Mouse (Mus musculus) adrenal gland, postnatal 25 days (tissue): Measurements from ENCODE around the gene Trak1. TPM values are rescaled to one million over a fixed set of nuclear protein-coding genes. Genes with fewer than 3 reads are reported as not detected.
"Not testable (repeated sequence)": the region's sequence is repeated elsewhere in the genome, so short reads cannot be mapped to it uniquely, and the experiment has no call there.

Source experiments
- DNase-seq: peaks from one replicate; pipeline ENCODE4 v3.0.0; 2021; ENCODE audit warnings: mixed read lengths
- total RNA-seq: library from RNA; stranded (reverse); gene quantifications from 2 replicates; pipeline ENCODE4 v1.2.3, GENCODE M21; 2021

Trak1 gene
- total RNA-seq, 1 experiment from 2014 or later: 70.3 TPM

DNA sequence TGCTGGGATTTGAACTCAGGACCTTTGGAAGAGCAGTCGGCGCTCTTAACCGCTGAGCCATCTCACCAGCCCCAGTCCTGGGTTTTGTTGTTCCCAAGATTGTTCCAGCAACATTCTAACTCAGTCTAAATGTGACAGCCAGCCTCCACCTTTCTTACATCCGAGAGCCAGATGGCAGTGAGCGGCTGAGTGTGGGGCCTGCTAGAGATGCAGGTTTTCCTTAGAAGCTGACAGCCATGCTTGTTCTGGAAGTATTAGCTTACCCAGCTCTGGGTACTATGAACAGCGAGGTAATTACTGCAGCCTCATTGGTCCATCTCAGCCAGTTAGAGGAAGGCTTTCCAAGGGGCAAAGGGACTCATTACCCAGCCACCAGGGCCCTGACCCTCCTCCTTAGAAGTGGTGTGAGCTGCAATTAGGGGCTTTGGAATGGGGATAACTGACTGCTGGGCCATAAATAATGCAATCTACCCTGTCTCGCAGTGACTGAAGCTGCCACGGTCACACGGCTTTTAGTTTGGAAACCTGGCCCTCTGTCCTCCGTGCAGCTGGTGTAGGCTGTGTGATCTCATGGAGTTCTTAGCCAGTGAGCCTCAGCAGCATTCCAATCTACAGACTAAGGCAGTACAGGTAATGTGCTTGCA is 22.1 kb downstream of the Trak1 start:
- DNase-seq: no peak

DNA sequence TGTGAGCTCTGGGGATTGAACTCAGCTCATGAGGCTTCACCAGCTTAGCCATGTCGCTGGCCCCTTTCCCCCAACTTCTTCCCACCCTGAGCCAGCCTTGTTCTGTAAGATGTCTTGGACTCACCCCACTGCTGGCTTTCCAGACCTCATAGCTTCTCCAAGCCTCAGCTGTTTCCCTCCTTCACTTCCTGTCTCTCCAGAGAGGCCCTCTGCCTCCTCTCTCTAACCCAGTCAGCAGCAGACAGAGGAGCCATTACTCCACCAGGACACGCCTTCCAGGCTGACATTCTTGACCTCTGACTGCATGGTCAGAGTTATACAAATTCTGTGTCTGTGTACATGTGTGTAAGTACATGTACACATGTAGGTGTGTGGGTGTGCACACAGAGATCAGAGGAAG is 23.1 kb downstream of the Trak1 start:
- DNase-seq: no peak

DNA sequence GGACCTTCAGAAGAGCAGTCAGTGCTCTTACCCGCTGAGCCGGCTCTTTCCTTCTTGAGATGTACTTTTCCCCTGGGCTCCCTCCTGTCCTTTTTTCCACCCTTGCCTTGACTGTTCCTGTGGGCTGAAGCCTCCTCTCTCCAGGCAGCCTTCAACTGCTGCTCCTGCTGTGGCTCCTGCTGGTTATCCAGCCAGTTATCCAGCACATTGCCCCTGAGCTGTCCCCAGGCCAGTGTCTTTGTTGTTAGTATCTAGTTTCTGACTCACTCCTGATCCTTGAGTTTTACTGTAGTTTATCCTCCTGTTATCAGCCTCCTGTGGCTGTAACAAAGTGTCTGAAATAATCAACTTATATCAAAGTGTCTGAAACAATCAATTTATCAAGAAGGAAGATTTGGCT is 23.8 kb downstream of the Trak1 start:
- no peak for DNase-seq

DNA sequence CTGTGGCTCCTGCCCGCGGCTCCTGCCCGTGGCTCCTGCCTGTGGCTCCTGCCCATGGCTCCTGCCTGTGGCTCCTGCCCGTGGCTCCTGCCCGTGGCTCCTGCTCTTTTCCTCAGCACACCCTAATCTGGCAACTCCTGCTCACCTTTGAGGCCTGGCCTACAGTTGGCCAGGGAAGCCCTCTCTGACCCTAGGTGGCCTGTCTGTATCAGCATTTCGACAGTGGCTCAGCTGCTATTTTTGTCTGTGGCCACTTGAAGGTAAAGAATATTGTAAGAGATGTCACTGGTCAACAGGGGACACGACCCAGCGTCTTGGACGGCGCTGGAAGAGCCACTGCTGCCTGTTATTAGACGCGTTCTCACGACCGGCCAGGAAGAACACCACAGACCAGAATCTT is 24.7 kb downstream of the Trak1 start:
- DNase-seq: no peak

DNA sequence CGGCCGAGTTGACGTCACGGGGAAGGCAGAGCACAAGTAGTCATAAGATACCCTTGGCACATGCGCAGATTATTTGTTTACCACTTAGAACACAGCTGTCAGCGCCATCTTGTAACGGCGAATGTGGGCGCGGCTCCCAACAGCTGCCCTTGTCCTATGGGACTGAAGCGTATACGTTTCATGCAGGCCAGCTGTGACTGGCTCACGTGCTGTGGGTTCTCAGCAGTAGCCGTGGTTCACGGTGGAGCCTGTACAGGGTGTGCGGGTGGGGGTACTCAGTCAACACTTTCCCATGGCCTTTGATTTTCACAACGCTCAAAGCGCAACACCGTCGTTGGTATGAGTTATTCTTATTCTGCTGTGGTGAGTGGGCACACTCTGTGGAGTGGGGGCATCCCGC is 31.0 kb downstream of the Trak1 start:
- not testable (repeated sequence) for DNase-seq

DNA sequence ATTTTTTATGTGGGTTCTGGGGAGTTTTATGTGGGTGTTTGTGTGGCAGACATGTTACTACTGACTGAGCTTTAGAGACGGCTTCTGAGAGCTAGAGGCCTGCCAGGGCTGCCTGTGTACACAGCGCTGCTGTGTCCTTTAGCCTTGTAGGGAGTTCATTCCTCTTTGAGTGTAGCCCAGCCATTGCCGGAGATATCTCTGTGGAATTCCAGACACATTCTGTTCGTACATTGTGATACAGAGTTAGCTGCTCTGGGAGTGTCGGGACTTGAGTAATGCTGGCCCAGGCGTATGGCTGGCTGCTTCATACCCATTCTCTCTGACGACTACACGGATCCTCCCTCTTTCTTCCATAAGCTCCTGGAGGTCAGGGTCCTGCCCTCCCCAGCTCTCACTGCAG is 31.9 kb downstream of the Trak1 start:
- DNase-seq: no peak

DNA sequence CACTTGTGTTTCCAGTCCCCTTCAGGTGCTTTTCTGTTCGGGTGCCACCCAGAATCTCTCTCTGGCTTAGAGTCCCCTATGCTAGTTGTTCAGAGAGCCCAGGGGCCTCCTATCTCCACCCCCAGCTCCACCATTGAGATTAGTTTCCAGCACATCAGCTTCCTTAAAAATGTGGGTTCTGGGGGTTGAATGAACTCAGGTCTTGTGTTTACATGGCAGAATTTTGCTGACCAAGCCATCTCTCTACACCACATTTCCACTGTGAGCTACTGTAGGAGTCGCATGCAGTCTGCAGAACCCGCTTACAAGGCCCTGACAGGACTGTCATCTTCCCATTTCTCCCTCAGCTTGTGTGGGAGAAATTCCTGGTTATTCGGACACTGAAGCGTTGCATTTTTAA is 32.8 kb downstream of the Trak1 start:
- DNase-seq: no peak

DNA sequence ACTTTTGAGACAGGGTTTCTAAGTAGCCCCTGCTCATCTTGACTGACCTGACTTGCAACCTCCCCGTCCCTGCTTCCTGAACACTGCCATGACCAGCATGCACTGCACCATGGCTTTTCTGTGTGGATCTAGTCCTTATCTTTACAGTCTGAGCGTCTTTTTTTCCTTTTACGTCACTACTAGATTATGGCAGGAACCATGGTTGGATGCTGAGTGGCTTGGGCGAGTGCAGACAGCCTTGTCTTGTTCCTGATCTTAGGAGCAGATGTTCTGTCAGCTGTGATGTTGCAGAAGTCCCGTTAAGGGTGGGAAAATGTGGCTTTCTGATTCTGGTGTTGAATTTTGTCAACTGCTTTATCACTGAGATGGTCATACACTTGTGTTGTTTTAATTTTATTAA is 34.1 kb downstream of the Trak1 start:
- no peak for DNase-seq

DNA sequence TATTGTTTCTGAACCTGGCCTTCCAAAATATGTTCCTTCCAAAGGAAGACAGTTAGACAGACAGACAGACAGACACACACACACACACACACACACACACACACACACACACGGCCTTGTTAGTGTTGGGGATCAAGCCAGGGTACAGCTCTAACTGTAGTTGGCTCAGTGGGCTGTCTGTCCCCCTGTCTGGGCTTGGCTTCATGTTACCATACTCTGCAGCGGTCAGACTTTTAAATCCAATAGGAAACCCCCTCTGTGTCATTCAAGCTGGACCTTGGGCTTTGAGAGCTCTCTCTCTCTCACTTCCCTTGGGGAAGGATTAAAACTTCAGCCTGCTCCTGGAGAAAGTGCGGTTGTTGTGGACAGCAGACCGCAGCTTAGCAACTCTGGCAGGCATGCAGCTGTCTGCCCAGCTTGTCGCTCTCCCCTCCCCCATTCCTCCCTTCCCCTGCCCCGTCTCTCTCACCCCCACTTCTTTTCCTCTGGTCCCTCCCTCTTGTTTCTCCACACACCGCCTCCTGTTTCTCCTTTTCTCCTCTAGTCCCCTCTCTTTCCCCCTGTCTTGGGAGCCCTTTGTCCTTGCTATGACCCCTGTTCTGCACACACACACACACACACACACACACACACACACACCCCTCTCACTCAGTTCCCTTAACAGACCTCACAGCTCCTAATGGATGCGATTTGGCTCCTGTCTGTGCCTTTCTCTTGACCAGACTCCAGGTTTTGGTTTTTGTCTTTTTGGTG is 34.8 kb downstream of the Trak1 start:
- DNase-seq: no peak

DNA sequence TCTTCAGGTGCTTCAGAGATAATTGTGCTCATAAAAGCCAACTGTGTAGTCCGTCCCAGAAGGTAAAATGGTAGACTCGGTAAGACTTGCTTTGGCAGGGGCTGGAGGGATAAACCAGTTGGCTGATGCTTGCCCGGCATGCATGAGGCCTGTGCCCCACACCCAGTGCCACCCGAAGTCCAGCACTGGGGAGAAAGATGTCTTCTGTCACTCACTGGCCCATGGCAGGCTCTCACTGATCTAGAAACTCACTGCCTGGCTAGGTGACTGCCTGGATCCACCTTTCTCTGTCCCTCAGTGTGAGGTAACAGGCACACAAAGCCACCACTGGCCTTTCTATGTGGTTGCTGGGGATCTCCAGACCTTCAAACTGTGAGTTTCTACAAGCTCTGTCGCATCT is 36.3 kb downstream of the Trak1 start:
- DNase-seq: no peak

DNA sequence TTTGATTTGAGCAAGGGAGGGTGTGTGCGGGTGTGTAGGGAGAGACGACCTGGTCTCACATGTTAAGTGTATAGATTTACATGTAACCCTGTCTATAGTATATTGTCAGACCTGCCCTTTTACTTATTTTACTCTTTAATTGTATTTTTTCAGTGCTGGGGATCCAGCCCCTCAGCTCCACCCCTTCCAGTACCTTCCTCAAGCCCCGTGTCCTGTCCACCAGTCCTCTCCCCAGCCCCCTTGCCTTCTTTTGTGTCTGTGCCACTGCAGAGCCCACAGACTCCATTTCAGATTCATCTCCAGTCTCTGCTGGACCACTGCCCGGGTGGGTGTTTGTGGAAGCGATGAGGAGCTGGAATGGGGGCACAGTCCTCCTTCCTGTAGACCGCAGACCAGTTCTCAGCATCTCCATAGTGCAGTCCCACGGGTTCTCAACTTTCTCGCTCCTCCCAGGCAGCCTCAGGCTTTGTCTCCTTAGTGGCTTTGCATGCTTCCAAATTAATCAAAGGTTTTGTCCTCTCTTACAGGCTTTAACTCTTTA is 37.1 kb downstream of the Trak1 start:
- no peak for DNase-seq

DNA sequence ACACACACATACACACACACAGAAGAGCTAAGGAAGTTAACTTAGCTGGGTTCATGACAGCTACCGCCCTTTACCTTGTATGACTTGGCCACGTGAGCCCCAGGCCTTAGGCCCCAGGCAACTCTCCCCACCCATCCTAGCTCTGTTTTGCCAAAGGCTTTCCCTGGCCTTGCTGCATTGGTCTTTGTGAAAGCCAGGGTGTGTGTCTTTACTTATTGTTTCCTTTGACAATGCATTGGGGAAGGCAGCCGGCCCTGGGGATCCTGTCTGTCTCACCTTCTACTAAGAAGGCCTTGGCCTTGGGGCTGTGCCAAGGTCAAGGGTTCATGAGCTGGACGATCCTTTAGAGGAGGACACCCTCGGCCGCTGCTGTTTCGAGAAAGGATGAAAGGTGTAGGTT is 38.3 kb downstream of the Trak1 start:
- no peak for DNase-seq

DNA sequence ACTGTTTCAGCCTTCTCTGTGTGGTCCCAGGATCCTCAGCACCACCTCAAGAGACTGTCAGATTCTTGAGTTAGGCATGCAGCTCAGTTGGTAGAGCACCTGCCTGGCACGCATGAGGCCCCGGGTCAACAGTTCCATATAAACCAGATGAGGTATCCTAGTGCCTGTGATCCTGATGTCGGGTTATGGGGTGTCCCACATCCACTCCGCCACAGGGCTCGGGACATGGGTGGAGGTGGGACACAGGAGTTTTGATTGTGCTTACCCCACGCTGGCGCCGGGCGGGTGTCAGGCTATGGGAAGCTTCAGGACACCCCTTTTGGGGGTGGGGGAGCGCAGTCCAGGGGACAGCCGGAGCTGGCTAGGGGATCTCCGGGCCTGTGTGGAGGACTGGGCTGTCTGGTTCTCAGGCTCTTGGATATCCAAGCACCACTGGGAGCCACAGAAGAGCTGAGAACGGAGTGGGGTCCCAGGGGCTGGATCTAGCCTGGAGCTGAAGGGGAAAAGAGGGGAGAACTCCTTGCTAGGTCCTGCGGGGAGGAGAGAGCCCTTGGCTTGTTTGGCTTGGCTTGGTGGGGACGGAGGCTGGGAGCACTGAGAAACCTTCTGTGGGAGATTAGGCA is 39.1 kb downstream of the Trak1 start:
- DNase-seq: no peak

DNA sequence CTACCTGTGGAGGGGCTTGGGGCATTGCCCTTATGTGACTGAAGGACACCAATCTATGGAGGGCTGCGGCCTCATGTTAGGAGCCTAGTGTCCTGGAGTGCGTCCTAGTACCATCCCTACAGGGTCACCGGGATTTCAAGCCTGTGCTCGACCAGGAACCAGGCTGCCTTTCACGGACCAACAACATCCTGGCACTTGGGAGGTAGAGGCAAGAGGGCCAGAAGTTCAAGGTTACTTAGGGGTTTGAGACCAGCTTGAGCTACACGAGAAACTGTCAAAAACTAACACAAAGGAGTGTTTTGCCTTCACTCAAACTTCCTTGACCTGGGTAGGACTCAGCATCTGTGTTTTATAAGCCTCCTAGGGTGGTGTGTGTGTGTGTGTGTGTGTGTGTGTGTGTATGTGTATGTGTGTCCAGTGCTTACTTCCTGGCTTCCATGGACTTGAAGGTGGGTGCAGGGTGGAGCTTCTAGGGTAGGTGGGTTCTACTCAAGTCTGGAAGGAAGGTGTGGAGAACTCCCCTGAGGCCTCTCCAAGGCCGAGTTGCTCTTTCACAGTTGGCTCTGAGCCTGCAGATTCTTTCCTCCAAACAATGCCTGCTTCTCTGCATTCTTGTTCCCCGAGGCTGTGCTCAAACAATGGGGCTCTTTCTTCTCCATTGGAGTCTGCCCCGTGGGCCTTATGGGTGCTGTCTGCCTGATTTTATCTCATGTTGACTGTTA is 40.1 kb downstream of the Trak1 start:
- no peak for DNase-seq

DNA sequence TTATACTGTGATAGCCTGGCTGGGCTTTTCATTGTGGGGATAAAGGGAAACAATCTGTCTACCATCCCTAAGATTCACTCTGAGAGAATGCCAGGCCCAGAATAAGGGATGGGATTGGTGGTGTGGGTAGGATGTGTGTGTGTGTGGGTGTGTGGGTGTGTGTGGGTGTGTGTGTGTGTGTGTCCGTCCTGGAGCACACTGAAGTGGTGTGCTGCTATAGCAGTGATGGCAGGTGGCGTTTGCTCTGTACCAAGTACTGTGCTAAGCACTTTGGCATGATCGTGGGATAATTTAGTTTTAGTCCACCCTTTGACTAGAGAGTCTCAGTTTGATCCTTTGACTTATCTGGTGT is 40.6 kb downstream of the Trak1 start:
- DNase-seq: no peak

DNA sequence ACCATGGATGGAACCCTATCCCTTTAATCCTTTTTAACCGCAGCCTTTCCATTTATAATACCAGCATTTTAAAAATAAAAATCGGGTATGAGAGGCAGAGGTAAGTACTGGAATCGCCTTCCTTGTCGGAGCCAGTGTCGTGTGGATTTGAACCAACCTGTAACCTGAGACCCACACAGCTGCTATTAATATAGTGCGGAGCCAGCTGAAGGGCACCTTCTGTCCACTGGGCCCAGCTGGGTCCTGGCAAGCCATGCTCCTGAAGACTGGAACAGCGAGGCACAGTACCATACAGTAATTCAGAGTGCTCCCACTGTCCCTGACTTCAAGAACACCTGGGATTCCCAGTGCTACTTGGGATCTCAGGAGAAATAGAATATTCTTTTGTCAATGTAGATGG is 44.5 kb downstream of the Trak1 start:
- DNase-seq: no peak

DNA sequence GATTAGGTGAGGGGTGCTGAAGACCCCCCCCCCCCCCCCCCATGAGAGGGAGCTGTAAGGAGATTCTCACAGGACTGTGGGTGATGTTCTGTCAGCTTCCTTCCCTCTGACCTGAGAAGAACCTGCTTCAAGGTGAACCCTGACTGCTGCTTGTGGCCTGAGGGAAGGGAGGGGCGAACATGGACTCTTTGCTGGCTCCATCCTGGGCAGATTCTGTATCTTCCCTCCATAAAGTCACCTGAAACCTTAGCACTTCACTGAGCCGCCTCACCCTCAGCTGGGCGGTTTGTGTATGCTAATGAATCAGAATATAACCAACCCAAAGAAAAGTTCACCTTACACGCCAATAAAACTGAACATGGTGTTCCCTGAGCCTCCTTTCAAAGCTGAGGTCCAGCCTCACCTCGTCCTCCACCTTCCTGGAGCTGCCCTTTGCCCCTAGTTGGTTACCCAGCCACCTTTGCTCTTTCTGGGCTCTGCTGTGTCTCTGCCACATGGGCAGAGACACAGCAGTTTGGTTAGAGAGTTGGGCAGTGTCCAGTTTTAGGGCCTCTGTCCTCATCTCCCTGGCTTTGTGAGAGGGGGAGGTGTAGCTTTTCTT is 45.3 kb downstream of the Trak1 start:
- DNase-seq: no peak

DNA sequence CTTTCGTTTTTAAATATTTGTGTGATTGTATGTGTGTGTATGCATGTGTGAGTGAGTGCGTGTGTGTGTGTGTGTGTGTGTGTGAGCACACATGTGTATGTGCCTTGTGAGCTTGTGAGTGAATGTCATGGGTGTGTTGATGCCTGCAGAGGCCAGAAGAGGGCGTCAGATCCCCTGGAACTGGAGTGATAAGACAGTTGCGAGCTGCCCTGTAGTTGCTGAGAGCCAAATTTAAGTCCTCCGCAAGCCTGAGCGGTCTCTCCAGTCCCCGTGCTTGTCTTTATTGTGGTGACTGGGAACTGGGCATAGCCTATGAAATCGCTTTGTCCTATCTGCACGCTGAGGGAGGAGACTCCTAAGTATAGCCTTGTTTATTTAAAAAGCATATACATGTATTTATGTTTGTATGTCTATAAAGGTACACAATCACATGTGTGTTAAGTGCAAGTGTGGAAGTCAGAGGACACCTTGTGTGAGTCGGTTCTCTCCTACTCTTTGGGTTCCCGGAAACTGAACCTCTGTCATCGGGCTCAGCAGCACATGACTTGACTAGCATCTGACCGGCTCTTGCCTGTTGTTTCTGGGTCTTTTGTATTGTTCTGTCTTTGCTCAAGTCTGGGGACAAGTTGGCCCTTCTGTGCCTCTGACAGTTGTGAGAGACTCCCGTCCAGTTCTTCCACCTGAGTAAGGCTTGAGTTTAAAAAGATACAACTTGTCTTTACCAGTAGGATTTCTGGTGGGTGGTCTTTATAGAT is 46.0 kb downstream of the Trak1 start:
- DNase-seq: no peak

DNA sequence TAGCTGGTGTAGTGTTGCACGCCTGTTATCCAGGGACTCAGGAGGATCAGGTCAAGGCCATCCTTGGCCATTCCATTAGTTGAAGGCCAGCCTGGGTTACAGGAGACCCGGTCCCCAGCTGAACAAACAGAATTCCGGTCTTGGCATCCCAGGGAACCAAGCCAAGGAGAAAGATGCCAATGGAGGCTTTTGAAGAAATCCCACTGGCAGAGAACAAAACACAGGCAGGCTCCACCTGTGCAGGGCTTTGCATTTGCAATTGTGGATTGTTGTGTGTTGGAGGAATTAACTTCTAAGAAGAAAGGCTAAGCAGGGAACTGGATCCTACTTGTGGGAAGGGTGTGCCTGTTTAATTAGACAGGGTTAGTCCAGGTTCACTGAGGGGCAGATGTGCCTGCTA is 47.0 kb downstream of the Trak1 start:
- no peak for DNase-seq

DNA sequence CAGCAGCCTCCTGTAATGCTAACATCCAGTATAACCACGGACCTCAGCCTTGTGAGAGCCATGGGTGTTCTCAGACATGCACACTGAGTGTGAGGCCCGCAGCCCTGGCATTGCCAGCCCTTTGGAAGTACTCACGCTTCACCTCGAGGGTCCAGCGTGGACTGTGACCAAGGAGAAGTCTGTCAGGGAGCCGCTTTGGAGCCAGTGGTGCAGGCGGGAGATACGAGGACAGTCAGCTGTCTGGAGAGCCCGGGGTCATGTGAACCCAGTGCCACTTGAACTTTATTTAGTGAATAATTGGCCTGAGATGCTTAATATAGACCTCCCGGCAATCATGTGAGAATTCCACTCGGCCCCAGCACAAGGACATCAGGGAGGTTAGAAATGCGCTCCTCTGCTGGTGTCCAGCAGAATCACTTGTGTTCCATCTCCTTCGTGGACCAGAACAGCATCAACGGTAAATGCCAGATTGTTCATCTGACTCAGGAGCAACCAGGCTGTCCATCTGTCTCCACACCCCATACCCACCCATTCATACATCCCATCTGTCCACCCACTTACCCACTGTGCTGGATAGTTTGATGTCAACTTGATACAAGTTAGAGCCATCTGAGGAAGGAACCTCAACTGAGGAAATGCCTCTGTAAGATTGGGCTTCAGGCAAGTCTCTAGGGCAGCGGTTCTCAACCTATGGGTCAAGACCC is 48.3 kb downstream of the Trak1 start:
- no peak for DNase-seq

DNA sequence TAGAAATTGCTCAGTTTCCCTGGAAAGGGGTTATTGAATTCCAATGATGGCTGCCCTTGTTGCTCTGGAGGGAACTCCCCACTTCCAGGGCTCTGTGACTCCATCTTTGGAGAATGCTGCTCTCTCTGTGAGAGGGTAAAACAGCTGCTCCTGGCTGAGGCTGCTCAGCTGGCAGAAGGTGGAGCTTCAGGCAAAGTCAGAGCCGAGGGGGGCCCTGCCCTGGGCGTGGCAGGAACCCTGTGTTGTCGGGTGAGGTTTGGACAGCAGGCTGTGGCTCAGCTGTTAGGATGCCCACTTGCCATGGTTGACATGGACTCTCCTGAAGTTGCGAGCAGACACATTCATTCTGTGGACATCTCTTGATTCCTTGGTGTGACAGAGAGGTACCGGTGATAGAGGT is 49.3 kb downstream of the Trak1 start:
- no peak for DNase-seq
